Mouse (Mus musculus) liver, embryonic 14.5 days (tissue): ENCODE data around the gene Pomp.

ENCODE experiments used
- CTCF ChIP-seq: IDR thresholded peaks from 2 replicates; pipeline ENCODE4 v1.5.1; 2016; ENCODE audit warnings: antibody characterized with exemption, low read depth, control low read depth
- EP300 ChIP-seq: IDR thresholded peaks from 2 replicates; pipeline ENCODE4 v1.6.1; 2016; ENCODE audit warnings: antibody characterized with exemption, low read depth

DNA sequence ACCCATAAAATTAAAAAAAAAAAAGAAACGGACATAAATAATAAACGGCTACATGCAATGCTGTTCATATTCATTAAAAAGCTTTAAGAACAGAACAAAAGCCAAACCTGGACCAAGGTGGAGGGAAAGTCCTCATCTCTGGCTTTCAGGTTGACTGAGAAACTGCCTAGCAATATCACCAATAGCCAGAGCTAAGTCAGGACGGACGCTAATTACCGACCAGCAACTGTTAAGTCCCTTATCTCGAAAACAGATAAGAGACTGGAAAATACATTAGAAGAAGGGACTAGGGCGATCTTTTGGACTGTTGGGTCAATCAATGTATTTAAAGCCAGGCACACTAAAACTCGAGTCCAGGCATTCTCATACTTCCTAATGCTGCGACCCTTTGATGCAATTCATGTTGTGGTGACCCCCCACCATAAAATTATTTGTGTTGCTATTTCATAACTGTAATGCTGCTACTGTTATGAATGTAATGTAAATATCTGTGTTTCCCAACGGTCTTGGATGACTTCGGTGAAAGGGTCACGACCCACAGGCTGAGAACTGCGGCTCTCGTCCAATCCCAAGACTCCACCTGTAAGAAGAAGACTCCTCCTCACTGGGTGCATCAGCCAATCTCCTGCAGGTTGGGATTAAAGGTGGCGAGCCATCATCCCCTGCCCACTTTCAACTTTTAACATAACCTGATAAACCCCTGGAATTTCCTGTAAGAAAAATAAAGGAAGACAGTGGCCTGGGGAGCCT is 41.9 kb downstream of the Pomp start:
- no peak for TF ChIP-seq CTCF
- peak; percentile 37; the same call in 1 of the 2 replicates for TF ChIP-seq EP300
